Mouse (Mus musculus) MEL (cell line): ENCODE results near the gene 1700013G24Rik.

ENCODE experiments used
- CTCF ChIP-seq, 3 experiments: IDR thresholded peaks in 2 of 3; conservative IDR thresholded peaks in 1 of 3; 2 replicates each; pipeline ENCODE4 v1.5.1; 2011 to 2012; ENCODE audit warnings: low read length in 3 of 3, low read depth in 2 of 3, mild to moderate bottlenecking in 2 of 3, improper control_type of control experiment in 1 of 3, inconsistent platforms in 1 of 3, mixed read lengths in 1 of 3, moderate library complexity in 1 of 3; ENCODE audit not compliant: control insufficient read depth in 1 of 3, insufficient read depth in 1 of 3, poor library complexity in 1 of 3, severe bottlenecking in 1 of 3
- POLR2A ChIP-seq, 2 experiments: IDR thresholded peaks; 2 replicates each; pipeline ENCODE4 v1.6.1; 2011 to 2012; ENCODE audit warnings: low read length in 2 of 2, mild to moderate bottlenecking in 2 of 2, control low read depth in 1 of 2, improper control_type of control experiment in 1 of 2, low read depth in 1 of 2, moderate library complexity in 1 of 2; ENCODE audit not compliant: control insufficient read depth in 1 of 2, insufficient read depth in 1 of 2, poor library complexity in 1 of 2
- TCF12 ChIP-seq: IDR thresholded peaks from 2 replicates; pipeline ENCODE4 v1.6.1; 2014; ENCODE audit warnings: low read depth, mild to moderate bottlenecking, inconsistent platforms, low read length, improper control_type of control experiment, moderate library complexity
- ZNF384 ChIP-seq: IDR thresholded peaks from 2 replicates; pipeline ENCODE4 v1.6.1; 2012; ENCODE audit warnings: low read depth, mild to moderate bottlenecking, inconsistent platforms, low read length, improper control_type of control experiment

DNA sequence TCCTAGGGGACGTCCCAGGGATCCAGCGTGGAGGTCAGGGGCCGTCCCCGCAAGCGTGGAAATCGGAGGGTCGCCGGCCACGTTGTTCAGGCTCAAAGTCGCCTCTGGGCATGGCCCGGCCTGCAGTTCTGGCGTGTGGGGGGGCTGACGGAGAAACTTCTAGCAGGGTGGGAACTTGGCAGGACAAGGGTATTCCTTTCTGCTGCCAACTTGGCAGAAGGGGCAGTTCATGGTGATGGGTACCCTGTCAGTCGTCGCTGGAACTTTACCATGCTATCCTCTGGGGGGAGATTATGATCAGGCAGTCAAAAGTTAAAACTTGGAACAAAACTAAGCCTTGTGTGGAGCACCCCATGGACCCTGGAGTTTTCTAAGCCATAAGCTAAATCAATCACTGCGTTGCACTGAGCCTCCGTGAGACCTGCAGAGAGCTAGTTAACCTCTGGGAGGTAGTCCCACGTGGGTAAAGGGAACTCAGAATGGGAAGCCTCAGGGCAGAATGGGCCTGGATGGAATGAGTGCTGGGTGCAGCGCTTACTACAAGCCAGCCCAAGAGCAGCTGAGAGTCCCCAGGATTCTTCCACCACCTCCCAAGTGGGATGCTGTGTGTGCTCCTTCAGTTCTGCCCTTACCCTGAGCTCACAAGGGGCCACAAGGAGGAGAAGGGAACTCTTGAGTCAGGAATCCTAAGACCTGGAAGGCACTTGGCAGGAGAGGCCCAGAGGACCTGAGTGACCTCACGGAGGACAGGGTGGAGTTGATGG, 16.2 kb downstream of the 1700013G24Rik start:
- TF ChIP-seq CTCF (IDR thresholded peaks at IDR 0.05 in 2 of 3, conservative IDR thresholded peaks at IDR 0.05 in 1 of 3; ENCODE audit: control insufficient read depth in 1 of 3, insufficient read depth in 1 of 3, low read depth in 2 of 3, low read length in 3 of 3, poor library complexity in 1 of 3, severe bottlenecking in 1 of 3) (no peak), POLR2A (IDR thresholded peaks at IDR 0.05; ENCODE audit: control insufficient read depth in 1 of 2, insufficient read depth in 1 of 2, low read depth in 1 of 2, low read length in 2 of 2, poor library complexity in 1 of 2) (no peak), ZNF384 (no peak), TCF12 (no peak)
